Mouse (Mus musculus) stomach, postnatal 0 days (tissue): ENCODE measurements at regions not wholly inside any gene's neighbourhood (a gene's known extent, or its start where the extent isn't known, plus 50 kb on each side); places are given as distances from the start of the nearest gene placed in this dataset.

Experiments used
- CTCF ChIP-seq: IDR thresholded peaks from 2 replicates; pipeline ENCODE4 v1.5.1; 2016; ENCODE audit warnings: antibody characterized with exemption, low read depth, mild to moderate bottlenecking, moderate library complexity
- EP300 ChIP-seq: optimal IDR thresholded peaks from 2 replicates; pipeline ENCODE3; 2016; ENCODE audit warnings: antibody characterized with exemption

- TF ChIP-seq CTCF, result no peak
- TF ChIP-seq EP300, result no peak
Measured at GRCm38 (mm10) chr15:86996196-86996595, 547.9 kb upstream of the Fam19a5 start.
